Mouse (Mus musculus): ENCODE measurements around the gene Sorbs1. TPM values are rescaled to one million over a fixed set of nuclear protein-coding genes. Genes with fewer than 3 reads are reported as not detected.

Gene Sorbs1
- polyA plus RNA-seq, 1 experiment from 2014 or later: 68.9 TPM

GRCm38 (mm10) chr19:40299182-40299581 is 214.4 kb downstream of the Sorbs1 start:
- POLR2A ChIA-PET: no interaction called here
- DNase-seq (ENCODE audit: low read depth, low spot score) (no peak), ATAC-seq (no peak)

GRCm38 (mm10) chr19:40298574-40298973 is 215.0 kb downstream of the Sorbs1 start:
- TF ChIP-seq CTCF (IDR thresholded peaks at IDR 0.05): no peak
- in situ Hi-C loops (cut with MboI; ENCODE audit: low pct_unique_long_range_greater_than_20kb): no loop called here
- H3K27me3 ChIP-seq: no peaks in the 10 kb centered on the region
- ATAC-seq: no peak
- ChIA-PET POLR2A (no interaction called here), CTCF (interaction anchor here (0.9 kb wide), 1 partner anchor 9 kb away, joined by 3 read pairs; no protein-coding TSS in a partner anchor)
- no peak for DNase-seq (ENCODE audit: low read depth, low spot score)

More at GRCm38 (mm10) chr19:40299182-40299581, 214.4 kb downstream of the Sorbs1 start:
- in situ Hi-C loops (cut with MboI; ENCODE audit: low pct_unique_long_range_greater_than_20kb): no loop called here
- no peaks in the 10 kb centered on the region for H3K27me3 ChIP-seq
- TF ChIP-seq CTCF (IDR thresholded peaks at IDR 0.05): no peak
- CTCF ChIA-PET: no interaction called here

- ChIA-PET CTCF (interaction anchor here (0.9 to 1.6 kb wide), 2 partner anchors 8 to 20 kb away, joined by 3 to 4 read pairs; no protein-coding TSS in a partner anchor), POLR2A (no interaction called here)
- H3K27me3 ChIP-seq: no peaks in the 10 kb centered on the region
- TF ChIP-seq CTCF (IDR thresholded peaks at IDR 0.05): no peak
- DNase-seq (ENCODE audit: low read depth, low spot score) (no peak), ATAC-seq (no peak)
- in situ Hi-C loops (cut with MboI; ENCODE audit: low pct_unique_long_range_greater_than_20kb): no loop called here
These were observed 215.8 kb downstream of the Sorbs1 start for GRCm38 (mm10) chr19:40297798-40298144.

- H3K27me3 ChIP-seq: no peaks in the 10 kb centered on the region
- in situ Hi-C loops (cut with MboI; ENCODE audit: low pct_unique_long_range_greater_than_20kb): no loop called here
- ATAC-seq (no peak), DNase-seq (ENCODE audit: low read depth, low spot score) (no peak)
- no peak for TF ChIP-seq CTCF (IDR thresholded peaks at IDR 0.05)
- CTCF ChIA-PET: interaction anchor here (1.6 kb wide), 1 partner anchor 21 kb away, joined by 4 read pairs; no protein-coding TSS in a partner anchor
- POLR2A ChIA-PET: no interaction called here
These were observed 216.3 kb downstream of the Sorbs1 start for GRCm38 (mm10) chr19:40297078-40297797.

- no peak for TF ChIP-seq CTCF (IDR thresholded peaks at IDR 0.05)
- DNase-seq (ENCODE audit: low read depth, low spot score) (no peak), ATAC-seq (no peak)
- ChIA-PET CTCF (interaction anchor here (2.2 kb wide), 1 partner anchor 17 kb away, joined by 6 read pairs; no protein-coding TSS in a partner anchor), POLR2A (no interaction called here)
- in situ Hi-C loops (cut with MboI; ENCODE audit: low pct_unique_long_range_greater_than_20kb): no loop called here
- H3K27me3 ChIP-seq: no peaks in the 10 kb centered on the region
These were observed 219.3 kb downstream of the Sorbs1 start for GRCm38 (mm10) chr19:40294231-40294630.

GRCm38 (mm10) chr19:40293791-40294190 is 219.8 kb downstream of the Sorbs1 start:
- DNase-seq (ENCODE audit: low read depth, low spot score) (no peak), ATAC-seq (no peak)
- no peaks in the 10 kb centered on the region for H3K27me3 ChIP-seq
- CTCF ChIA-PET: interaction anchor here (2.2 kb wide), 1 partner anchor 18 kb away, joined by 6 read pairs; no protein-coding TSS in a partner anchor
- POLR2A ChIA-PET: no interaction called here
- no peak for TF ChIP-seq CTCF (IDR thresholded peaks at IDR 0.05)
- in situ Hi-C loops (cut with MboI; ENCODE audit: low pct_unique_long_range_greater_than_20kb): no loop called here

- no peak for TF ChIP-seq CTCF (IDR thresholded peaks at IDR 0.05)
- CTCF ChIA-PET: interaction anchor here (0.9 to 1.4 kb wide), 2 partner anchors 8 to 95 kb away, joined by 3 read pairs; no protein-coding TSS in a partner anchor
- H3K27me3 ChIP-seq: no peaks in the 10 kb centered on the region
- DNase-seq (ENCODE audit: low read depth, low spot score) (no peak), ATAC-seq (no peak)
- POLR2A ChIA-PET: interaction anchor here (0.6 kb wide), 2 partner anchors 113 to 1313 kb away, joined by 3 to 5 read pairs; no protein-coding TSS in a partner anchor
- in situ Hi-C loops (cut with MboI; ENCODE audit: low pct_unique_long_range_greater_than_20kb): no loop called here
These were observed 223.4 kb downstream of the Sorbs1 start for GRCm38 (mm10) chr19:40290099-40290724.

GRCm38 (mm10) chr19:40288415-40288814 is 225.2 kb downstream of the Sorbs1 start:
- H3K27me3 ChIP-seq: no peaks in the 10 kb centered on the region
- ChIA-PET POLR2A (no interaction called here), CTCF (no interaction called here)
- DNase-seq (ENCODE audit: low read depth, low spot score) (no peak), ATAC-seq (no peak)
- in situ Hi-C loops (cut with MboI; ENCODE audit: low pct_unique_long_range_greater_than_20kb): no loop called here
- TF ChIP-seq CTCF (IDR thresholded peaks at IDR 0.05): no peak

- in situ Hi-C loops (cut with MboI; ENCODE audit: low pct_unique_long_range_greater_than_20kb): no loop called here
- ATAC-seq: no peak
- ChIA-PET POLR2A (no interaction called here), CTCF (no interaction called here)
- TF ChIP-seq CTCF (IDR thresholded peaks at IDR 0.05): no peak
- DNase-seq (ENCODE audit: low read depth, low spot score): no peak
- no peaks in the 10 kb centered on the region for H3K27me3 ChIP-seq
These were observed 228.9 kb downstream of the Sorbs1 start for GRCm38 (mm10) chr19:40284704-40285103.

GRCm38 (mm10) chr19:40283415-40283814 is 230.2 kb downstream of the Sorbs1 start:
- CTCF ChIA-PET: interaction anchor here (1.1 kb wide), 1 partner anchor 44 kb away, joined by 3 read pairs; no protein-coding TSS in a partner anchor
- POLR2A ChIA-PET: no interaction called here
- no peak for TF ChIP-seq CTCF (IDR thresholded peaks at IDR 0.05)
- no peak for ATAC-seq
- no peak for DNase-seq (ENCODE audit: low read depth, low spot score)
- no peaks in the 10 kb centered on the region for H3K27me3 ChIP-seq
- in situ Hi-C loops (cut with MboI; ENCODE audit: low pct_unique_long_range_greater_than_20kb): no loop called here

GRCm38 (mm10) chr19:40278372-40279023 is 235.1 kb downstream of the Sorbs1 start:
- no peak for ATAC-seq
- no peak for TF ChIP-seq CTCF (IDR thresholded peaks at IDR 0.05)
- ChIA-PET POLR2A (no interaction called here), CTCF (no interaction called here)
- no peak for DNase-seq (ENCODE audit: low read depth, low spot score)
- in situ Hi-C loops (cut with MboI; ENCODE audit: low pct_unique_long_range_greater_than_20kb): no loop called here
- no peaks in the 10 kb centered on the region for H3K27me3 ChIP-seq
